Mouse (Mus musculus): Measurements from ENCODE around the gene Gm4353.
A peak's percentile ranks its signal among the peaks of the same experiment; 100 is the strongest.

The Gm4353 gene

GRCm38 (mm10) chr7:116038511-116038910, 45.9 kb downstream of the Gm4353 start, which contains the start of gene Sox6:
Sox6 (minus strand) TSS chr7:116038796.
- Histone ChIP-seq H3K4me3 (replicated peaks; ENCODE audit: low read length) (peak within 1 kb of the TSS; percentile 76), H3K9me3 (ENCODE audit: low read length) (no peaks in the 10 kb centered on the region), H3K27me3 (ENCODE audit: insufficient read depth, low read length) (peaks cover 77% of the 10 kb centered on the region), H3K4me1 (replicated peaks; ENCODE audit: low read depth, low read length) (peaks cover 40% of the 10 kb centered on the region), H3K36me3 (ENCODE audit: insufficient read depth, low read length) (no peaks in the 10 kb centered on the region)
- no peak for TF ChIP-seq POU5F1 (IDR thresholded peaks at IDR 0.05; ENCODE audit: borderline replicate concordance, low read length)
- TF ChIP-seq NANOG (IDR thresholded peaks at IDR 0.05; ENCODE audit: borderline replicate concordance, low read length) = no peak
- TF ChIP-seq CTCF (conservative IDR thresholded peaks at IDR 0.05; ENCODE audit: low read length) = no peak

DNA sequence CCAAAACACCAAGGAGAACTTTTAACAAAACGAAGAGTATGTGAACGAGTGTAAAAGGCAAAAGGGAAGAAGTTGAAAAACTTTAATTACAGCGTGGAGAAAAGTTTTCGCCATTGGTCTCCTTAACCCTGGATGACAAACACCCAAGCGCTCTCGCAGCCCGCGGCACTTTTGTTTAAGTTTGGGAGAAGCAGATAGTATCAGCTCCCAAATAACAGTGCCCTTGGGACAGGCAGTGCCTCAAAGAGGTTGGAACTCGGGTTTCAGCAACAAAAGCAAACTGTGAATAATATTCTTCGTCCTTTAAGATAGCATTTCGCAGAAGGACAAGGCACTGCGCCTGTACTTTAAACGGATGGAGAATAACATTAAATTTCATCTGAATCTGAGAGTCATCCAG, 46.4 kb downstream of the Gm4353 start:
- H3K9me3 ChIP-seq (ENCODE audit: low read length) = no peaks in the 10 kb centered on the region
- peaks cover 82% of the 10 kb centered on the region for H3K27me3 ChIP-seq (ENCODE audit: insufficient read depth, low read length)
- no peak overlapping the region for H3K4me3 ChIP-seq (replicated peaks; ENCODE audit: low read length)
- TF ChIP-seq POU5F1 (IDR thresholded peaks at IDR 0.05; ENCODE audit: borderline replicate concordance, low read length) (no peak), CTCF (conservative IDR thresholded peaks at IDR 0.05; ENCODE audit: low read length) (no peak), NANOG (IDR thresholded peaks at IDR 0.05; ENCODE audit: borderline replicate concordance, low read length) (no peak)
- H3K4me1 ChIP-seq (replicated peaks; ENCODE audit: low read depth, low read length) = peaks cover 44% of the 10 kb centered on the region
- no peaks in the 10 kb centered on the region for H3K36me3 ChIP-seq (ENCODE audit: insufficient read depth, low read length)

DNA sequence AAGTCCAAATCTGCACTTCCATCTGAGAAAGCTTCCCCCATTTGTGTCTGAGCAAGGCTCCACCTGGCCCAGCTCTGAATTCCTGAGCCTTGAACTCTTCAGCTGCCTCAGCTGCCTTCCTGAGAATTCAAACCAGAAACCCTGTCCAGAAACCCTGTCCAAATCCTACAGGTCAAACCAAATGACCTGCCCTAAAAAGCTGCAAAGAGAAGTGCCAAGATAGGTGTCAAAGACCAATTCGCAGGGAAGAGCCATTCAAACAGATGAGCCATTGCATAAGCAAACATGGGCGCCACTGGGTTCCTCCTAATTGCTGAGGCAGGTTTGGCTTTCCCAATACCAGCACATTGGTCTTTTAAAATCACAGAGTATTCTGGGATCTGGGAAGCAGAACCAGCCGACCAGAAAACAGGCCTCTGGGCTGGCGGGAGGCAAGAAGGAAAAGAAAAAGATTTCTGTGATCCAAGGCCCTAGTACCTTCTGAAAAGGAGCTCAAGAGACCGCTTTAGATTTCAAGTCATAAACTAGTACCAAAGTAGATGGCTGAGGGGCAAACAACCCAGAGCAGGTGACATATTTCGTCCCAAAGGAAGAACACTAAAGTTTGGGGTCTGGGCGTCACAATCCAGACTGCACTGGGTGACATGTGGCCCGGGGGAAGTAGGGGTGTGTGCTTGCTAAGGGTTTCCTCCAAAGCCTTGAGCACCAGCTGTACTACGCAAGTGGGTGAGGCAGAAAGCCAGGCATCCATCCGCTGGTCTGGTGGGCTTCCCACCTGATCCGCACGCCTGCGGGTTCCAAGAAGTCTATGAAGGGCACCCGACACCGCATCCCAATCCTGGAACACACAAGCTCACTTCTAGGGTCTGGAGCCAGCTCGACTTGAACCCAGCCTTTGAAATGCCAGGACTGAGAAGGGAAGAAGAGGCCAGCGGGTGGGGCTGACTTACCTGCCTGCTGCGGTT, 47.6 kb downstream of the Gm4353 start:
- H3K27me3 ChIP-seq (ENCODE audit: insufficient read depth, low read length) = peaks cover 89% of the 10 kb centered on the region
- no peak for TF ChIP-seq POU5F1 (IDR thresholded peaks at IDR 0.05; ENCODE audit: borderline replicate concordance, low read length)
- peaks cover 51% of the 10 kb centered on the region for H3K4me1 ChIP-seq (replicated peaks; ENCODE audit: low read depth, low read length)
- no peaks in the 10 kb centered on the region for H3K36me3 ChIP-seq (ENCODE audit: insufficient read depth, low read length)
- H3K4me3 ChIP-seq (replicated peaks; ENCODE audit: low read length) = no peak overlapping the region
- H3K9me3 ChIP-seq (ENCODE audit: low read length) = no peaks in the 10 kb centered on the region

- Histone ChIP-seq H3K4me1 (replicated peaks; ENCODE audit: low read depth, low read length) (peaks cover 58% of the 10 kb centered on the region), H3K36me3 (ENCODE audit: insufficient read depth, low read length) (no peaks in the 10 kb centered on the region), H3K4me3 (replicated peaks; ENCODE audit: low read length) (no peak overlapping the region), H3K27me3 (ENCODE audit: insufficient read depth, low read length) (peaks cover 92% of the 10 kb centered on the region), H3K9me3 (ENCODE audit: low read length) (no peaks in the 10 kb centered on the region)
- TF ChIP-seq CTCF (conservative IDR thresholded peaks at IDR 0.05; ENCODE audit: low read length) = no peak
- no peak for TF ChIP-seq POU5F1 (IDR thresholded peaks at IDR 0.05; ENCODE audit: borderline replicate concordance, low read length)
- no peak for TF ChIP-seq NANOG (IDR thresholded peaks at IDR 0.05; ENCODE audit: borderline replicate concordance, low read length)
Measured at GRCm38 (mm10) chr7:116035504-116035903, 48.9 kb downstream of the Gm4353 start.

- Histone ChIP-seq H3K4me1 (replicated peaks; ENCODE audit: low read depth, low read length) (peaks cover 51% of the 10 kb centered on the region), H3K36me3 (ENCODE audit: insufficient read depth, low read length) (no peaks in the 10 kb centered on the region), H3K27me3 (ENCODE audit: insufficient read depth, low read length) (peaks cover 94% of the 10 kb centered on the region), H3K4me3 (replicated peaks; ENCODE audit: low read length) (peak overlapping the region; percentile 77), H3K9me3 (ENCODE audit: low read length) (no peaks in the 10 kb centered on the region)
- TF ChIP-seq NANOG (IDR thresholded peaks at IDR 0.05; ENCODE audit: borderline replicate concordance, low read length) = no peak
Measured at GRCm38 (mm10) chr7:116034282-116034758, 50.1 kb downstream of the Gm4353 start.

- H3K4me3 ChIP-seq (replicated peaks; ENCODE audit: low read length) = peak overlapping the region; percentile 77
- no peaks in the 10 kb centered on the region for H3K9me3 ChIP-seq (ENCODE audit: low read length)
- no peak for TF ChIP-seq NANOG (IDR thresholded peaks at IDR 0.05; ENCODE audit: borderline replicate concordance, low read length)
- no peak for TF ChIP-seq CTCF (conservative IDR thresholded peaks at IDR 0.05; ENCODE audit: low read length)
- TF ChIP-seq POU5F1 (IDR thresholded peaks at IDR 0.05; ENCODE audit: borderline replicate concordance, low read length) = no peak
- H3K36me3 ChIP-seq (ENCODE audit: insufficient read depth, low read length) = no peaks in the 10 kb centered on the region
- peaks cover 89% of the 10 kb centered on the region for H3K27me3 ChIP-seq (ENCODE audit: insufficient read depth, low read length)
- peaks cover 46% of the 10 kb centered on the region for H3K4me1 ChIP-seq (replicated peaks; ENCODE audit: low read depth, low read length)
Measured at GRCm38 (mm10) chr7:116033371-116034241, 50.8 kb downstream of the Gm4353 start.
